Mouse (Mus musculus) forebrain, embryonic 16.5 days (tissue): ENCODE results near the gene Kcnh1. TPM values are rescaled to one million over a fixed set of nuclear protein-coding genes. Genes with fewer than 3 reads are reported as not detected.

Experiments
- ATAC-seq: fragments of 200-750 bp; cut with Nextera tagmentation; 2 replicates; pipeline ENCODE4 v1.8.0; 2017; ENCODE audit warnings: mild to moderate bottlenecking, moderate library complexity
- H3K27ac ChIP-seq: fragments of 300-500 bp; sonication (generic); 2 replicates; pipeline ENCODE4 v1.5.1; 2014; ENCODE audit warnings: low read length, control low read depth
- H3K27me3 ChIP-seq: fragments of 300-500 bp; sonication (generic); replicated peaks from 2 replicates; pipeline ENCODE4 v1.6.1; 2014; ENCODE audit warnings: low read length; ENCODE audit not compliant: control insufficient read depth, insufficient read depth
- H3K36me3 ChIP-seq: fragments of 300-500 bp; sonication (generic); 2 replicates; pipeline ENCODE4 v1.6.1; 2014; ENCODE audit not compliant: control insufficient read depth, insufficient read depth
- H3K4me1 ChIP-seq: fragments of 300-500 bp; sonication (generic); replicated peaks from 2 replicates; pipeline ENCODE4 v1.6.1; 2014; ENCODE audit warnings: low read length; ENCODE audit not compliant: control insufficient read depth, insufficient read depth
- H3K4me2 ChIP-seq: fragments of 300-500 bp; sonication (generic); 2 replicates; pipeline ENCODE4 v1.6.1; 2014; ENCODE audit warnings: mild to moderate bottlenecking, low read length, control low read depth
- H3K4me3 ChIP-seq: fragments of 300-500 bp; sonication (generic); replicated peaks from 2 replicates; pipeline ENCODE4 v1.5.1; 2014; ENCODE audit warnings: mild to moderate bottlenecking, low read length, control low read depth
- H3K9ac ChIP-seq: fragments of 300-500 bp; sonication (generic); replicated peaks from 2 replicates; pipeline ENCODE4 v1.6.1; 2014; ENCODE audit warnings: low read depth, low read length, control low read depth
- H3K9me3 ChIP-seq: fragments of 300-500 bp; sonication (generic); 2 replicates; pipeline ENCODE4 v1.6.1; 2016; ENCODE audit warnings: low read length; ENCODE audit not compliant: control insufficient read depth
- WGBS: fragments of 180-500 bp; shearing (Covaris S2); extraction: QIAGEN DNeasy Blood & Tissue Kit; methylation state at CpG from one replicate; pipeline ENCODE4 v1.1.7; 2014; 5-methylcytosine and 5-hydroxymethylcytosine counted together
- polyA plus RNA-seq: library from polyadenylated mRNA; unstranded; fragments of >200 nt; fragmentation: Nextera tagmentation; extraction: Ambion mirVana; gene quantifications from 2 replicates; pipeline ENCODE4 v1.2.1, GENCODE M21; 2015

Kcnh1 gene
- polyA plus RNA-seq, 1 experiment from 2014 or later, result 3.0 TPM

- H3K27ac ChIP-seq, result no peak overlapping the region
- no peaks in the 10 kb centered on the region for H3K36me3 ChIP-seq
- no peak overlapping the region for H3K4me2 ChIP-seq
- no peak for ATAC-seq
- 0 out of 2 replicates have a peak, but pooled peaks cover 5% of the 10 kb centered on the region for H3K4me1 ChIP-seq
- no peaks in the 10 kb centered on the region for H3K27me3 ChIP-seq
- no peak overlapping the region for H3K4me3 ChIP-seq
- H3K9me3 ChIP-seq, result peaks cover 2% of the 10 kb centered on the region; the same call in 1 of the 2 replicates
- no peak overlapping the region for H3K9ac ChIP-seq
- WGBS, result 82% methylated on average over 4 of the region's 4 CpGs
Observed at GRCm38 (mm10) chr1:192371943-192372614, 181.5 kb downstream of the Kcnh1 start.

GRCm38 (mm10) chr1:192378546-192379075 is 188.0 kb downstream of the Kcnh1 start:
- Histone ChIP-seq H3K4me1 (peaks cover 9% of the 10 kb centered on the region), H3K9ac (no peak overlapping the region), H3K36me3 (no peaks in the 10 kb centered on the region), H3K9me3 (no peaks in the 10 kb centered on the region), H3K4me3 (no peak overlapping the region), H3K27me3 (no peaks in the 10 kb centered on the region), H3K27ac (no peak overlapping the region), H3K4me2 (no peak overlapping the region)
- 77% methylated on average over 4 of the region's 4 CpGs for WGBS
- no peak for ATAC-seq

GRCm38 (mm10) chr1:192380596-192381041 is 190.0 kb downstream of the Kcnh1 start:
- Histone ChIP-seq H3K4me3 (no peak overlapping the region), H3K9me3 (no peaks in the 10 kb centered on the region), H3K27ac (no peak overlapping the region), H3K4me1 (peaks cover 9% of the 10 kb centered on the region), H3K9ac (no peak overlapping the region), H3K27me3 (no peaks in the 10 kb centered on the region), H3K36me3 (no peaks in the 10 kb centered on the region), H3K4me2 (no peak overlapping the region)
- 38% methylated on average over 5 of the region's 5 CpGs for WGBS
- peak; percentile 77 for ATAC-seq

GRCm38 (mm10) chr1:192387624-192388023 is 197.1 kb downstream of the Kcnh1 start:
- Histone ChIP-seq H3K4me2 (no peak overlapping the region), H3K27me3 (no peaks in the 10 kb centered on the region), H3K4me3 (no peak overlapping the region), H3K9me3 (no peaks in the 10 kb centered on the region), H3K9ac (no peak overlapping the region), H3K27ac (no peak overlapping the region), H3K36me3 (no peaks in the 10 kb centered on the region), H3K4me1 (no peaks in the 10 kb centered on the region; the same call in 1 of the 2 replicates)
- no peak for ATAC-seq

GRCm38 (mm10) chr1:192391041-192391440 is 200.5 kb downstream of the Kcnh1 start:
- H3K9me3 ChIP-seq, result no peaks in the 10 kb centered on the region
- no peak overlapping the region for H3K4me3 ChIP-seq
- H3K9ac ChIP-seq, result no peak overlapping the region
- 83% methylated on average over 7 of the region's 7 CpGs for WGBS
- no peak overlapping the region for H3K4me2 ChIP-seq
- no peaks in the 10 kb centered on the region; the same call in 1 of the 2 replicates for H3K4me1 ChIP-seq
- no peaks in the 10 kb centered on the region for H3K27me3 ChIP-seq
- ATAC-seq, result no peak
- H3K36me3 ChIP-seq, result no peaks in the 10 kb centered on the region
- H3K27ac ChIP-seq, result no peak overlapping the region

GRCm38 (mm10) chr1:192392232-192392631 is 201.7 kb downstream of the Kcnh1 start:
- H3K9ac ChIP-seq, result no peak overlapping the region

GRCm38 (mm10) chr1:192399667-192400490 is 209.3 kb downstream of the Kcnh1 start:
- H3K9ac ChIP-seq, result no peak overlapping the region
- no peak overlapping the region for H3K4me2 ChIP-seq

More at GRCm38 (mm10) chr1:192392232-192392631, 201.7 kb downstream of the Kcnh1 start:
- Histone ChIP-seq H3K4me2 (no peak overlapping the region), H3K27ac (no peak overlapping the region), H3K4me1 (no peaks in the 10 kb centered on the region; the same call in 1 of the 2 replicates), H3K9me3 (no peaks in the 10 kb centered on the region), H3K4me3 (no peak overlapping the region), H3K36me3 (no peaks in the 10 kb centered on the region), H3K27me3 (no peaks in the 10 kb centered on the region)
- no peak for ATAC-seq
- WGBS, result 90% methylated on average over 2 of the region's 2 CpGs

GRCm38 (mm10) chr1:192400991-192401390 is 210.4 kb downstream of the Kcnh1 start:
- no peaks in the 10 kb centered on the region for H3K36me3 ChIP-seq
- no peak overlapping the region for H3K4me3 ChIP-seq
- H3K9me3 ChIP-seq, result no peaks in the 10 kb centered on the region
- no peaks in the 10 kb centered on the region for H3K4me1 ChIP-seq
- H3K4me2 ChIP-seq, result no peak overlapping the region
- no peaks in the 10 kb centered on the region for H3K27me3 ChIP-seq
- ATAC-seq, result no peak
- no peak overlapping the region for H3K27ac ChIP-seq
- H3K9ac ChIP-seq, result no peak overlapping the region
- WGBS, result 26% methylated on average over 4 of the region's 4 CpGs

More at GRCm38 (mm10) chr1:192399667-192400490, 209.3 kb downstream of the Kcnh1 start:
- H3K9me3 ChIP-seq, result no peaks in the 10 kb centered on the region
- no peak overlapping the region for H3K4me3 ChIP-seq
- 55% methylated on average over 14 of the region's 14 CpGs for WGBS
- H3K4me1 ChIP-seq, result no peaks in the 10 kb centered on the region
- H3K36me3 ChIP-seq, result no peaks in the 10 kb centered on the region
- no peaks in the 10 kb centered on the region for H3K27me3 ChIP-seq
- no peak overlapping the region for H3K27ac ChIP-seq
- no peak for ATAC-seq
